Mouse (Mus musculus) megakaryocyte, embryonic 14.5 days (primary cell): ENCODE results near the gene Mettl25.

ENCODE experiments used
- FLI1 ChIP-seq: IDR thresholded peaks from 2 replicates; pipeline ENCODE4 v1.6.1; 2012; ENCODE audit warnings: low read length, inconsistent platforms, mixed read lengths
- GATA1 ChIP-seq: IDR thresholded peaks from 3 replicates; pipeline ENCODE4 v1.6.1; 2012; ENCODE audit warnings: mixed read lengths, low read length, inconsistent platforms, borderline replicate concordance

DNA sequence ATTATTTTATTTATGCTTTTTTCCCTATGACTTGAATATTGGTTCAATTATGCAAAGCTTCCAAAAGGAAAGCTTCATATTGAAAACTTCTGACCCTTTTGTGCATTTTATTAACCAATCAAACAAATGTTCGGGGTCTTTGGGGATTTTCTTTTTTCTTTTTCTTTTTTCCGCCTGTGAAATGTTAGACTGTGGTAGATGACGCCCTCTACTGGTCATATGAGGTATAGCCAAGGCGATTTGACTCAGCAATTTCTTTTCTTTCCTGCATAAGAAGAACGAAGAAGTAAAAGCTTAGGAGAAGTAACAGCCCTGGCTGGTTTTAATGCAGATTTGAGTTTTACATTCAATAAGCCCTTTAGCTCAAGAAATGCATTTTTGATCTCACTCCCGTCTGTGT is 126.3 kb downstream of the Mettl25 start:
- no peak for TF ChIP-seq GATA1
- TF ChIP-seq FLI1, result no peak
